Mouse (Mus musculus): ENCODE data around the gene Olfr1462.

Gene Olfr1462

DNA sequence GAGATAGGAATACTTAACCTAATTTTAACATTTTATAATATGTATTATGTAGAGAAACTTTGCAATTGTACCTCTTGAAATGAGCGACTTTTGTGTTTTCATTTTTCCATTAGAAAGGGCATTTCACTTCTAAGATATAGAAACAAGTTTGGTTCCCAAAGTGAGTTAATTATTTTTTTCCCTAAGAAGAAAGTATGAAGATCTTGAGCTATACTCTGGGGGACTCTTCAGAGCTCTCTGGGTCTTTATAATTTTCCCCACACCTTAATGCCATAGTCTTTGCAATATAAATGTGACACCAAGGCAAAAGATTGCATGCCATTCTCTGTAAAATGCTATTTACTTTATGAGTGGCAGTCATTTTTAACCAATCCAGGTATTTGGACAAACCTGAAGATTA lies at the start of gene Olfr1462:
Olfr1462 (plus strand) TSS at position 301 of the 400 bp plus-strand sequence.
- DNase-seq (ENCODE audit: low read depth, low spot score): no peak

DNA sequence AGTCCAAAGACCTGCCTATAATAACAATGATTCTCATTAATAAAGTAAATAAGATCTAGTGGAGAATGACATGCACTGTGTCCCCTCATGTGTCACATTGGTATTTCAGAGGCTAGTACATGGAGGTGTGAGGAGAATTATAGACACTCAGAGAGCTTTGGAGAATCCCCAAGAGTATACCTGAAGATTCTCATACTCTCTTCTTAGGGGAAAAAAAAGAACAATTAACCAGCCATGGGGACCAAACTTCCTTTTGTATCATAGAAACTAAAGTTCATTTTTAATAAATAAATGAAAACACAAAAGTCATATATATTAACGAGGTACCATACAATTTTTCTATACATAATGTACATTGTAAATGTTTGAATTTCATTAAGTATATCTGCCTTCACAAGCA lies 36.1 kb upstream of the Olfr1462 start, which contains the start of gene Olfr1459:
Olfr1459 (minus strand) TSS at position 101 of the 400 bp plus-strand sequence.
- DNase-seq (ENCODE audit: low read depth, low spot score): no peak

DNA sequence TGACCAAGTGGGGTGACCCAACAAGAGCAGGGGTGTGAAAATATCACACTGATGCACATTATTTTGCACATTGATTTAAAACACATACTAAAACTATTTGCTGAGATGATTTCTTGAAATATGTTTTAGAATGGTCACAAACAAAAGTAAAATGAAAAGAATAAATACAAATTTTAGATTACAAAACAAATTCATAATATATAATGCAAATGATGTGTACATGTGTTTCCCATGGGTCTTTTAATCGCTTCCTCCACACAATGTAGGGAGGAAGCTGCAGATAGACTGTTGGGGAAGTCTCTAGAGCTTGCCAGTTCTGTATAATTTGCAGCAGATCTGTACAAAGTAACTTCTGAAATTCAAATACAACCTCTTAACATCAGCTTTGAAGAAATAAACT lies 22.8 kb upstream of the Olfr1462 start, which contains the start of gene Olfr1461:
Olfr1461 (plus strand) TSS at position 301 of the 400 bp plus-strand sequence.
- DNase-seq (ENCODE audit: low read depth, low spot score): no peak

DNA sequence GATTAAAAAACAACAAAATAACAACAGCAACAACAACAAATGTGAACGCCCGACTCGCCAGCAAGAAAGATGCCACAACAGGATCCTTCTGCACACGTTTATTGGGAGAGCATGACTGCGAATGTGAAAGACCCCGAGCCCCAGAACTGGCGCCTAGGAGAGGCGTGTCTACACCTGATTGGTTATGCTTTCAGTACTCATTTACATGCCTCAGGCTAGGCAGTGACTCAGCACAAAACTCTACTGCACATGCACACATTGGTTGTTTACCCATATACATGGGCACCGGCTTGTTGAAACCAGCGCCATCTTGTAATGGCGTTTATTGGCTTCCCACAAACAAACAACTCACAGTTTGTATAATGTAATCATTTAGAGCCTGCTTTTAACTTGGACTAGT lies 36.1 kb downstream of the Olfr1462 start:
- no peak for DNase-seq (ENCODE audit: low read depth, low spot score)

DNA sequence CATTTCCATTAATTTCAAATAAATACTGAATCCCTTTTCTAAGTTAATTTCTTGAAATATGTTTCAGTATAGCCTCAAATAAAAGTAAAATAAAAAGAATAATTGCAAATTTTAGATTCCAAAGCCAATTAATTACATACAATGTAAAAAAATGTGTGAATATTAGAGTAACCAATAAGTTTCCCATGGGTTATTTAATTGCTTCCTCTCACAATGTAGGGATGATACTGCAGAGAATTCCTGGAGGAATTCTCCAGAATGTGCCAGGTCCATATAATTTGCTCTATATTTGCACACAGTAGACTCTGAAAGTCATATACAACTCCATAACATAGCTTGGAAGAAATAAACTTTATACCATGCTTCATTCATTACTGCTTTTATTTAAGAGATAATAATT lies 45.5 kb downstream of the Olfr1462 start, which contains the start of gene Olfr1463:
Olfr1463 (plus strand) TSS at position 301 of the 400 bp plus-strand sequence.
- no peak for DNase-seq (ENCODE audit: low read depth, low spot score)

Data from CD4-positive helper T cell, adult 2 months (primary cell).